Mouse (Mus musculus) lung, postnatal 0 days (tissue): ENCODE data around the gene Kalrn.

Experiments used
- CTCF ChIP-seq: IDR thresholded peaks from 2 replicates; pipeline ENCODE4 v1.5.1; 2016; ENCODE audit warnings: antibody characterized with exemption, mild to moderate bottlenecking
- EP300 ChIP-seq: IDR thresholded peaks from 2 replicates; pipeline ENCODE4 v1.6.1; 2016; ENCODE audit warnings: antibody characterized with exemption, mild to moderate bottlenecking, control low read depth

DNA sequence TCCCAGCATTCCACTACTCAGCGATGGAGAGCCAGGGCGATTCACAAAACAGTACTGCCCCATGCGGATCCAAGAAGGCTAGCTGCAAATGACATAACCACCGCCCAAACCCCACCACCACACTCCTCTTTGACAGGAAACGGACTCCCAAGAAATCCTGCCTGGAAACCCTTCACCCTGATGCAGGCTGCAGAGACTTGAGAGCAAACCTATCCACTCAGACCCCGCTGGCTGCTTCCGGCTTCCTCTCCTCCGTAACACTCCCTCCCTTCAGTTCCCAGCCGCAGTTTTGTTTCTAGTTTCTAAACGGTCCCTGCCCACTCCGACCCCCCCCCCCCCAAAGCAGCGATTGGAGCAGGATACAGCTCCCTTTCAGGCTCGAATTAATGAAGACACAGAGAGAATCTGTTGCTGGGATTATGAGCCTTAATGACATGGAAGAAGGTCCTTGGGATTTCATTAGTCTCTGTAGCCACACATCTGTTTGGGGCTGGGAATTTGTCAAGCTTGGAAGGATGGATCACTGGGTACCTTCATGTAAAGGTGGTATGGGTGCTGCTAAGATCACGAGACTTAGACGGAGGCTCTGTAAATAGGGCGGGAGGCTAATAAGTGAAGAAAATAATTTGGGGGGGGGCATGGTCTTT is 478.8 kb downstream of the Kalrn start:
- TF ChIP-seq CTCF: peak; percentile 48
- no peak for TF ChIP-seq EP300
